Mouse (Mus musculus): Measurements from ENCODE around the gene Rcc1. TPM values are rescaled to one million over a fixed set of nuclear protein-coding genes. Genes with fewer than 3 reads are reported as not detected.

The Rcc1 gene
- polyA plus RNA-seq, 1 experiment = 16.4 TPM

DNA sequence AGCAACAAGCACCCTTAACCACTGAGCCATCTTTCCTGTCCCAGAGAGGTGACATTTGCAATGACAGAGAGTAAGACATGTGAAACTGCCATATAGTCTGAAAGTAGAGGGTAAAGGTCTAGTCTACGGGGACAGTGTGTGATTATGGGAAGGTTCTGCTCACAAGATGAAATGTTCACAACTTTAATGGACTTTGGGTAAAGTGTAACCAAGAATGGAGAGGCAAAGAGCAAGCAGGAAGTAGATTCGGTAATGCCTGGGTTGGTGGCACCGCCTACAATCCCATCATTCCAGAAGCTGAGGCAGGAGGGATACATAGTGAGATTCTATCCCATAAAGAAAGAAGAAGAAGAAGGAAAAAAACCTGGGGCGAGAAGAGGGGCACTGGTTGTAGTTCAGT lies 7.1 kb downstream of the Rcc1 start:
- H3K27me3 ChIP-seq (replicated peaks) = no peaks in the 10 kb centered on the region
- peaks cover 30% of the 10 kb centered on the region for H3K36me3 ChIP-seq (replicated peaks; ENCODE audit: low read length)
- TF ChIP-seq GATA1 (IDR thresholded peaks at IDR 0.05; ENCODE audit: borderline replicate concordance, low read length) (no peak), FLI1 (IDR thresholded peaks at IDR 0.05; ENCODE audit: low read length) (no peak)
- H3K4me3 ChIP-seq (replicated peaks) = peak overlapping the region; percentile 56
- no peaks in the 10 kb centered on the region for H3K9me3 ChIP-seq
- peaks cover 70% of the 10 kb centered on the region for H3K4me1 ChIP-seq

DNA sequence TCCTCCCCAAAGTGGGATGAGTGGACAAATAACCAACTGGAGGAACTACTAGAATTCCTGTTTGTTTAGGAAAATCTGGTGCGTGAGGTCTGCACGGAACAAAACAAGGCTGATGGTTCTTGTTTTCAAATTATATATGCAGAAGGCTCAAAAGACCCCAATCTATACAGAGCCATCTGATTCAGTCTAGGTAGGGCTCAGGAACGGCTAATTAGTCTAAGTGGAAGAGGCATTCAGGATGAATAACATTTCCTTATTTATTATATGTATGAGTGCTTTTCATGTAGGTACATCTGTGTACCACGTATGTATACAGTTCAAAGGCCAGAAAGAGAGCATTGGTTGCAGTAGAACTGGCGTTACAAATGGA lies 7.6 kb downstream of the Rcc1 start:
- H3K4me1 ChIP-seq = peaks cover 66% of the 10 kb centered on the region
- peak overlapping the region; percentile 97 for H3K4me3 ChIP-seq (replicated peaks)
- H3K27me3 ChIP-seq (replicated peaks) = no peaks in the 10 kb centered on the region
- H3K9me3 ChIP-seq = no peaks in the 10 kb centered on the region
- peaks cover 26% of the 10 kb centered on the region for H3K36me3 ChIP-seq (replicated peaks; ENCODE audit: low read length)
- TF ChIP-seq FLI1 (IDR thresholded peaks at IDR 0.05; ENCODE audit: low read length) = no peak
- TF ChIP-seq GATA1 (IDR thresholded peaks at IDR 0.05; ENCODE audit: borderline replicate concordance, low read length) = no peak

DNA sequence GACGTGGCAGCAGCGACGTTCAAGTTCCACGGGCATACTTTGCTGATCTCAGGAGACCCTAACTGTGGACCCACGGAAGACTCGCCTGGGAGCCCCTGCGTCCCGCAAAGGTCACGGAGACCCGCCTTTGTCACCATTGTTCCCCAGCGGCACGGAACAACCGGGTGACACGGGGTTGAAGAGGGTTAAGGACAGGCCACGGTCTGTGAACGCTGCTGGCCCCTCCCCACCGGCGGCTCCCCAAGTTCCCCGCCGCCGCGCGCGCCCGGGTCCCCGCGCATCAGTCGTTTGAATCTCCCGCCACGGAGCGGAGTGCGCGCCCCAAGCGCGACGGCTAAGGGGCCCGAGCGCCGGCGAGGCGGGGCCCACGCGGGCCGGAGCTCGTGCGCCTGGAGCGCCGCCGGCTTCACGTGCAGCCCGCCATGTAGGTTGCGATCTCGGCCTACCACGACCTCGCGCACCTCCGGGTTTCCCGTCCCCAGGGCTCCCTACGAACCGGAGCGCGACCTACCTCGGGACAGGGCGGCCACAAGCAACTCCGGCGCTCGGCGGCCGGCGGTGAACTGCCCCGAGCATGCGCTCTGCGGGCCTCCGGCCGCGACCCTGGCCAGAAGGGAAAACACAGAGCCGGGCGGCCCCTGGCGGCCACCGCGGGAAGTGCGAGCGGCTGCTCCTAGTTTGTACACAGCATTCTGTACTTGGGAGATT lies 8.1 kb downstream of the Rcc1 start:
- H3K27me3 ChIP-seq (replicated peaks) = no peaks in the 10 kb centered on the region
- H3K36me3 ChIP-seq (replicated peaks; ENCODE audit: low read length) = peaks cover 25% of the 10 kb centered on the region
- TF ChIP-seq FLI1 (IDR thresholded peaks at IDR 0.05; ENCODE audit: low read length) (no peak; the same call in 1 of the 2 replicates), GATA1 (IDR thresholded peaks at IDR 0.05; ENCODE audit: borderline replicate concordance, low read length) (no peak)
- no peaks in the 10 kb centered on the region for H3K9me3 ChIP-seq
- H3K4me3 ChIP-seq (replicated peaks) = peak overlapping the region; percentile 97
- peaks cover 64% of the 10 kb centered on the region for H3K4me1 ChIP-seq

DNA sequence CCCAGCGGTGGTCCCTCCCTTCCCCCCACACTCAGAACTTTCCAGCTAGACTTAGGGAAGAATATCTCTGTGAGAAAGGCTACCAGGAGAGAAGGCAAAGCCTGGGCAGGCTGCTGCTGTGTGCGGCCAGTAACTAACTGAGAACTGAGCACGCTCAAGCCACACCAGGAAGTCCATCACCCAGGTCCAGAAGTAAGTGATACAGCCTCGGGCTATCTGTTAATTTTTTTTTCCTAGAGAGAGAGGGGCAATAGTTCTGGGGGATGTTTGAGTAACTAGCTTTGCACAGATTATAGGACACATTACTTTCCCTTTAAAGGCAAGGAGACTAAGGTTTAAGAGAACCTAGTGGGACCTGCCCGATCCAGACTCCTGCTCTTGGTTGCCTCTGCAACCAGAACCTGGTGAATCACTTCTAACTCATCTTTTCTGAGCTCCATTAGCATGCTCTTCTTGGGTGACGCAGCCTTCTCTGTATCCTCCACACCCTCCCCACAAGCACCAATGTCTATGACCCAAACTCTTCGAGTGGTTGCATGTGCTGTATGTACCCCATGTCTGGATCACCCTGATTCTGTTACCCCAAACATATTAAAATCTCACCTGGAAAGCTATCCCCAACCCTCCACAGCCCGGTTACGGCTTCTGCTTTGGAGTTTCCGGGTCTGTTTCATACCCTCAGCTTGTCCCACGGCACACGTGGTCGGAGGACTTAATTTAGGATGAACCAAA lies 8.8 kb downstream of the Rcc1 start:
- Histone ChIP-seq H3K27me3 (replicated peaks) (no peaks in the 10 kb centered on the region), H3K4me3 (replicated peaks) (peak overlapping the region; percentile 97), H3K9me3 (no peaks in the 10 kb centered on the region), H3K36me3 (replicated peaks; ENCODE audit: low read length) (peaks cover 26% of the 10 kb centered on the region), H3K4me1 (peaks cover 60% of the 10 kb centered on the region)
- TF ChIP-seq FLI1 (IDR thresholded peaks at IDR 0.05; ENCODE audit: low read length) = no peak
- no peak for TF ChIP-seq GATA1 (IDR thresholded peaks at IDR 0.05; ENCODE audit: borderline replicate concordance, low read length)

DNA sequence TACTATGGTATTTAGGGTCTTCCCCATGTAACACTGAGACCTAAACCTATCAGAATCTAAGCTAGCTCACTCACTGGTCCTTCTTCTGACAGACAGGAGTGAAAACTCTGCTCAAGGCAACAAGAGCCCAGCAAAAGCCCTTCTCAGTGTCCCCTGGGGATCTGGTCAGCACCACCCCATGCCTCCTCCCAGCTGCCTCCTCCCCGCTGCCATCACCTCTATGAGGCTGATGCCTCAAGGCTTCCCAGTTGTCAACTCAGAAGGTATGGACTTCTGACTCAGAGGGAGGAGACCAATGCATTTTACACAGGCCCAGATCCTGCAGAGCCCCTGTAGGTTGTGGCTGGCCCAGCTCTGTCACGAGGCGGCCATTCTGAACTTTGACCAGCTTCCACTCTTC lies 12.0 kb downstream of the Rcc1 start:
- Histone ChIP-seq H3K27me3 (replicated peaks) (no peaks in the 10 kb centered on the region), H3K9me3 (no peaks in the 10 kb centered on the region), H3K4me3 (replicated peaks) (no peak overlapping the region), H3K36me3 (replicated peaks; ENCODE audit: low read length) (peaks cover 51% of the 10 kb centered on the region), H3K4me1 (peaks cover 60% of the 10 kb centered on the region)
- TF ChIP-seq FLI1 (IDR thresholded peaks at IDR 0.05; ENCODE audit: low read length) (no peak), GATA1 (IDR thresholded peaks at IDR 0.05; ENCODE audit: borderline replicate concordance, low read length) (no peak)

DNA sequence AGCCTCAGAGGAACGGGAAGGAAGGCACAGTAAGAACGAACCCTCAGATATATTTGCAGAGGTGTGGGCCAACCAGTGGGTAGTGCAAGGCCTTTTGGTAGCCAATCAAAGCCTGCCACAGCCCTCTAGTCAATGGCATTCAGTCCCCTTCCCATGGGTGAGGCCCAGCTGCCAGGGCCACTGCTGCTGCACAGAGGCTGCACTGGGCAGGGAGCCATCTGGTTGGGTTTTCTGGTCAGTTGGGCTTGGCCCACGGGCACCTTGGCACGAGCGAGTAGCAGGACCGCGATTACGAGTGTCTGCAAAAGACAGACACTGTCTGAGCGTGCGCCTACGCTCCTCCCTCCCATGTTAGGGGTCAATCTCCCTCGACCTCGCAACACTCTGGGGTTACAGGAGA lies 14.5 kb downstream of the Rcc1 start:
- peaks cover 39% of the 10 kb centered on the region for H3K4me1 ChIP-seq
- H3K27me3 ChIP-seq (replicated peaks) = no peaks in the 10 kb centered on the region
- no peaks in the 10 kb centered on the region for H3K9me3 ChIP-seq
- H3K36me3 ChIP-seq (replicated peaks; ENCODE audit: low read length) = peaks cover 75% of the 10 kb centered on the region
- TF ChIP-seq FLI1 (IDR thresholded peaks at IDR 0.05; ENCODE audit: low read length) (no peak), GATA1 (IDR thresholded peaks at IDR 0.05; ENCODE audit: borderline replicate concordance, low read length) (no peak)
- H3K4me3 ChIP-seq (replicated peaks) = no peak overlapping the region

DNA sequence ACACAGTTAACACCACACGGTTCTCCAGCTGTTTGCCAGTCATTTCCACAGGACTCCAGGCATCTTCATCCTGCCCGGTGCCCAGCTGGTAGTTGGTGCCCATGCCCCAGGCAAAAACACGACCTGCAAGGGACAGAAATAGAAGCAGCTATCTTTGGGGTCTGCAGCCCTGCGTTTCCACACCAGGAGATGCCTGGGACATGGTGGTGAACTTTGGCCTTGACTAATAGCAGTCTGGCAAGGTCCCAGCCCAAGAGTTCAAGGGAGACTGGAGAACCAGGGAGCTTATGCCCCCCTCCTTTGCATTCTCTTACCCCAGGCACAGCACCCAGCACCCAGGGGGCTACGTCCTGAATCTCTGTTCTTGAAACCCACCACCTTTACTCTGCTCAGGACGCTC lies 20.5 kb downstream of the Rcc1 start:
- TF ChIP-seq GATA1 (IDR thresholded peaks at IDR 0.05; ENCODE audit: borderline replicate concordance, low read length) = no peak
- no peaks in the 10 kb centered on the region for H3K27me3 ChIP-seq (replicated peaks)
- H3K36me3 ChIP-seq (replicated peaks; ENCODE audit: low read length) = peaks cover 60% of the 10 kb centered on the region
- H3K4me3 ChIP-seq (replicated peaks) = no peak overlapping the region
- no peaks in the 10 kb centered on the region for H3K9me3 ChIP-seq
- H3K4me1 ChIP-seq = peaks cover 34% of the 10 kb centered on the region

DNA sequence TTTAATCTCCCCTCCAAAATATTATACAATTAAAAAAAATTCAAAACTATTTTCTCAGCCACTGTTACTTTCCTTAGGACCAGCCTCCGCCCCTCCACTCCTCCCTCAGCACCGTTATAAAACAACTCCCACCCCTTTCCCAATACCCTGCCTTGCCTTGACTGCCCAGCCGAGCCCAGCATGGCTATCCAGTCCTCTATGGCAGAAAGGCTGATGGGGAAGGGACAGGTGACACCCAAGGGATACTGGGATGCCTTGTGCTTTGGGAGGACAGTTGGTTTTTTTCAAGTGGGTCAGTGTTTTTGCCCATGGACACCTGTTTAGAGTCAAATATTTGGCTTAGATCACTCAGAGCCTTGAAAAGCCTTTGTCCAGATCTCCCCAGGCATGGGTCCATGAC lies 21.4 kb downstream of the Rcc1 start:
- H3K9me3 ChIP-seq = no peaks in the 10 kb centered on the region
- H3K4me3 ChIP-seq (replicated peaks) = no peak overlapping the region
- peaks cover 29% of the 10 kb centered on the region for H3K4me1 ChIP-seq
- no peaks in the 10 kb centered on the region for H3K27me3 ChIP-seq (replicated peaks)
- peaks cover 56% of the 10 kb centered on the region for H3K36me3 ChIP-seq (replicated peaks; ENCODE audit: low read length)
- no peak for TF ChIP-seq GATA1 (IDR thresholded peaks at IDR 0.05; ENCODE audit: borderline replicate concordance, low read length)
- no peak for TF ChIP-seq FLI1 (IDR thresholded peaks at IDR 0.05; ENCODE audit: low read length)

DNA sequence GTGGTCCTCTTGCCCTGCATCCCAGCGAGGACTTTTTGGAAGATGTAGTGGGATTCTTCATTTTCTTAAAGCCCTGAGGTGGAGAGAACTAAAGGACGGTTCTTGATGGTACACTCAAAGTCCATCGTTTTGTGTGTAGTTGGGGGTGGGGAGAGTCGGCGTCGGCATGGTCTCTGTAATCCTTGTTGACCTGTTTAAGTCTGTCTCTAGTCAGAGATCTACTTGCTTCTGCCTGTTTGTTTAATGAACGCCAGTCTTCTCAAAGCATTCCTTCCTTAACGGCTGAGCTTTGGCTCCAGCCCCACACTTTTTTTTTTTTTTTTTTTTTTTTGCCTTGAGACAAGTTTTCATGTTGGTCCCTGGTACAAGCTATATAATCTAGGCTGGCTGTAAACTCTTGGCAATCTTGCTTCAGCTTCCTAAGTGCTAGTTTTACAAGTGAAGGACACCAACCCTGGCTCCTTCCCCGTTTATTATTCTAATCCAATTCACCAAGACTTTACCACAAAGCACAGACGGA lies 23.5 kb downstream of the Rcc1 start:
- Histone ChIP-seq H3K36me3 (replicated peaks; ENCODE audit: low read length) (peaks cover 57% of the 10 kb centered on the region), H3K27me3 (replicated peaks) (no peaks in the 10 kb centered on the region), H3K4me3 (replicated peaks) (peak overlapping the region; percentile 99), H3K4me1 (peaks cover 29% of the 10 kb centered on the region), H3K9me3 (no peaks in the 10 kb centered on the region)
- TF ChIP-seq GATA1 (IDR thresholded peaks at IDR 0.05; ENCODE audit: borderline replicate concordance, low read length) (no peak), FLI1 (IDR thresholded peaks at IDR 0.05; ENCODE audit: low read length) (no peak)
